Mouse (Mus musculus): ENCODE measurements around the gene Tnip2.

The Tnip2 gene

DNA sequence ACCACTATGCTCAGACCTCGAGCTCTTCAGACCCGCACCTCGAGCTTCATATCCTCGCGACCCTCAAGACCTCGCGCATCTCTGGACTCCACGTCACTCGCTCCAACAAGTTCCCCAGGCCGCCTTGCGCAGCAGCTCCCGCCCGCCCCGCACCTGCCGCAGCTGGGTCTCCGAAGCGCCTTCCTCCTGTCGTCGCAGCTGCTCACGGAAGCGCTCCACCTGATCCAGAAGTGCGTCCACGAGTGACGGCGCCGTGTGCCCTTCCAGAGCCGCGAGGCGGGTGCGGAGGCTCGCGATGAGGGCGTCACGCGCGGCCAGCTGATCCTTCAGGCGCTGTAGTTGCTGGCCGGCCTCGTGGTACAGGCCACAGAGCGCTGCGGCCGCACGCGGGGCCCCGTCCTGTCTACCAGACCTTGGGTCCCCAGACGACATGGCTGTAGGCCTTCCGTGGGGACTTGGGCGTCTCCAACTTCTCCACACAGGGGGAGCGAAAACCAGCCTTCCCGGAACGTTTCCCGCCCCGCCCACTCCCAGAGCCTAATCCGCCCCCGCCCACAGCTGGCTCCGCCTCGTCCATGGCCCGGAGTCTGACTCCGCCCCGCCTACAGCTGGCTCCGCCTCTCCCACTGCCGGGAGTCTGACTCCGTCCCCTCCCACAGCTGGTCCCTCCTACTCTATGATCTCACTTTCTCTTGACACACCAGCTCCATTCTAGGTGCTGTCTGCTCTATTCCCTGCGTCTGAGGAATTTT is at the start of gene Tnip2:
Gene Tnip2, minus strand, starts transcription at position 526 of the 752 bp plus-strand sequence.
- peak; percentile 98 for DNase-seq (ENCODE audit: low read depth, low spot score)

DNA sequence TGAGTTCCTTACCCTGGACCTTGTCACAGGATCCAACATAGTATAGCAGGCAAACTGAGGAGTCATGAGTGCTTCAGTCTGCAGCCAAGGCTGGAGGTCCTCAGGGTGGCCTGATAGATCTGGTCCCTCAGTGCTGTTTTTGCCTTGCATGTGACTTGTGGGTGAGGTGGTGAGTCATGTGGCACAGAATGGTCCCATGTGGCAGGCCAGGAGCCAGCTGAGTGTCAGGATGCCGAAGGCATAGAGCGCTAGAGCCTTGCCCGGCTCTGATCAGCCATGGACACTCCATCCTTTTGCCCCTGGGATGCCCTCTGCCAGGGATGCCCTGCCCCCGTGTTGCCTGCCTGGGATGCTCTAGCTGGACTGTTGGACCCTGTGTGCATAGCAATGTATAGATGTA is 38.0 kb upstream of the Tnip2 start:
- no peak for DNase-seq (ENCODE audit: low read depth, low spot score)

- peak; percentile 36 for DNase-seq (ENCODE audit: low read depth, low spot score)
Measured at GRCm38 (mm10) chr5:34550251-34550650, 36.5 kb upstream of the Tnip2 start.

DNA sequence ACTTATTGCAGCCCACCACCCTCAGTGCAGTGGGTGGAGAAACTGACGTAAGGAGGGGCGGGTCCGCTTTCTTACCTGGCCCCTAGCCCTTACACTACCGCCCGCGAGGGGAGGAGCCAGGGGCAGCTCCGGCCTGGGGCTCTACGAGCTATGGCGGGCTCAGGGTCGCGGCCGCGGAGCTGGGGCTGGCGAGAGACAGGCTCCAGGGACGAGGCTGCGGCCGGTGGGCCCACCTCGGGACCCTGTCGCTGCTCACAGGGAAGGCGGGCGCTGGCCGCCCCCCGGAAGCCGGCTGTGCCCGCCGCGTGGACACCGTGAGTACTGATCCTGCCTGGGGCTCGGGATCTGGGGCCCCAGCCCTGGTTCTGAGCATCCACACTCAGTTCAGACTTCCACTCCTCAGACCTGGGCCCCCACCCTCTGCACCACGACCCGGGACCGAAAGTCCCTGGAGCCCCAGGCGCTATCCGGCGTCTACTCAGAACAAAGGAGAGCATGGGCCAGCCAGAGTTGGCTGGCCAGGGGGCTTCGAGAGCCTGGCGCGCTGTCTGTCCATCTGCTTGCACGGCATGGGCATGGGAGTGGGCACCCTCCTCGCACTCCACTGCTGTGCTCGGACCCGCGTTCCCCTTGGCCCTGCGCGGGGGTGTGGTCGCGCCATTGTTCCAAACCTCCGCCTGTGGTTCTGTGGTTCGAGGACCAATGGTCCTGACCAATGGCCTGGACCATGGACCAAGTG is 35.9 kb upstream of the Tnip2 start:
- DNase-seq (ENCODE audit: low read depth, low spot score): peak; percentile 62

DNA sequence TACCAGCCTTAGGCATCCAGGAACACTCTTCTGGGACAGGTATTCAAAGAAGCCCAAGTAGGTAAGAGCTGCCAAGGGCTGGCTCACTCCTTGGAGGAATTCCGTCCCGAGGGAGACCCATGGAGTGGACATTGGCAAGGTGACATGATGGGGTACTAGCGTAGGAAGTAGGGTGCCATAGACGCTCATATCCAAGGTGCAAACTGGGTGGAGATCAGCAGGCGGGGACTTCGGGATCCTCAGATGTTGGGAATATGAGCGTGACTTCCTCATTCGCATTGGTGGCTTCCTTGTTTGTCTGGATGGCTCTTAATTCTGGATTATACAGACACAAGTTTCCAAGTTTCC is 35.3 kb upstream of the Tnip2 start:
- no peak for DNase-seq (ENCODE audit: low read depth, low spot score)

DNA sequence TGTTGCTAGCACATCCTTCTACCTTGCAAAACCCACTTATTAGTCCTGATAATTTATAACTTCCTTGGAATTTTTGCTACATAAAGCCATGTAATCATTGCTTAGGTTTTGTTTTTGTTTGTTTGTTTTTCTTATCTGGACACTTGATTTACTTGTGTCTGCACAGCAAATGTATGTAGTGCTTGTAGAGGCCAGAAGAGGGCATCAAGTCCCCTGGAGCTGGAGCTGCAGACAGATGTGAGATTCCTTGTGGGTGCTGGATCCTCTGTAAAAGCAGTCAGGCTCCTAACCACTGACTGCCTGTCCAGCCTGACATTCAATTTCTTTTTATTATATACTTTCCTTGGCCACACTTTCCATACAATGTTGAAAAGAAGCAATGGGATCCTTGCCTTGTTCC is 33.6 kb upstream of the Tnip2 start:
- peak; percentile 73 for DNase-seq (ENCODE audit: low read depth, low spot score)

DNA sequence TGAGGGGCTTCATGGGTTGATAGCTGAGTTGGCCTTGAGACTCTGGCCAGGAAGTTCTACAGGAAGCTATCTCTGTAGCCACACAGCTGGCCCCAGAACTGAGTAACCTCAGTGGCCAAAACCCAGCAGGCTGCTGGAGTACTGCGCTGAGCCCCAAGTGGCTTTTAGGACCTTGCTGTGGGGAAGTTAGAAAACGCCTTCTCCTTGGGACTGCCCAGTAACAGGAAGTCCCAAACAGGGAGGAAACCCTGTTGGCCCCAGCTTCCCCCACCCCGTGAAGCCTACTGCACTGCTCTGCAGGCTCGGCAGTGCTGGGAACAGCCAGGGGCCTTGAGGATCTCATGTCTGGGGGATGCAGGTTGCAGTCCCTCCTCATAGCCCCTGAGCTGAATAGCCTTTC is 29.3 kb upstream of the Tnip2 start:
- peak; percentile 43 for DNase-seq (ENCODE audit: low read depth, low spot score)

GRCm38 (mm10) chr5:34542166-34542565 is 28.4 kb upstream of the Tnip2 start:
- no peak for DNase-seq (ENCODE audit: low read depth, low spot score)

DNA sequence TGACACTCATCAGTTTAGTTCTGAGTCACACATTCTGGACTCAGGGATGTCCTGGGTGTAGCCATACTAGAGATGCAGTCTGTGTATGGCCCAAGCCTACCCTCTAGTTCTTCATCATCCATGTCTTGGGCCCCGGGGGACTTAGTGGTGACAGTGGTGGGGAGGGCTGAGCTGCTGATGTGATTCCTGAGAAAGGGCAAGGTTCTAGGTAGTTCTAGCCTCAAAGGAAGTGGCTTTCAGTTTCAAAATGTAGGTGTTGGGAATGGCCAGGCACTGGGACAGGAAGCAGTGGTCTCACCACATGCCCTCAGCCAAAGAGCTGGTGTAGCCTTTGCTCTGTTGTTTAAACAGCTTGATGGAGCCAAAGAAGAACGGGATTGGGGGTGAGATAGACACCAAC is 25.3 kb upstream of the Tnip2 start:
- no peak for DNase-seq (ENCODE audit: low read depth, low spot score)

GRCm38 (mm10) chr5:34538527-34538926 is 24.7 kb upstream of the Tnip2 start:
- peak; percentile 82 for DNase-seq (ENCODE audit: low read depth, low spot score)

DNA sequence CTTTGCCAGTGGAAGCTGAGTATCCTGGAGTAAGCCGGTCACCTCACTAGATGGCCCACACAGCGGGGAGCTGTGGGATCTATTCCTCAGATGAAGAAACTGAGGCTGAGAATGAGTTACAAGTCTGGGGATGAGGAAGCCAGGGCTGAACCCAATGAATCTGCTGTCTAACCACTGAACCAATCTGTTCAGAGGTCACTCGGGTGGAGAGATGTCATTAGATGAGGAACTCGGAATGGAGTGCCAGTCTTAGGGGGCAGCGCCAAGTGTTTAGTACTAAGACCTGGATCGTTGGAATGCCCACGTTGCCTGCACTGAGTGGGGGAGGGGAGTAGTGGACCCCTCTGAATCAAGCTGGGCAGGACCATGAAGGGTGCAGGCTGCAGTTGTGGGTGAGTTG is 24.3 kb upstream of the Tnip2 start:
- no peak for DNase-seq (ENCODE audit: low read depth, low spot score)

DNA sequence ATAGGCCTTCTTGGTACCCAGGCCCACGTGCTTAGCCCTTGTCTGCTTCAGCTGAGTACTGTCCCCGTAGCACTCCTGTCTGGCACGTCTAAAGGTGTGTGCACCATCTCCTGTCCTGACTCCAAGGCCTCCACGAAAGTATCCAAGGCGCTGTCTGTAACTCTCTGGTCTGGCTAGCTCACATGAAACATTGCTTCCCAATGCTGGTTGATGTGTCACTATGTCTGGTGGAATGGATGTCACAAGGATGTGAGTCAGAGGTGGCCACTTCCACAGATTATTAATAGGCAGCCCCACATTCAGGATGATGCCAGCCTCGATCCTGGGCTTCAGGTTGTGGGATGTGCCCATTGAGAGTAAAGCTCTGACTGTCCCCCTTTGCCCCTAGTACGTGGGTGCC is 22.0 kb upstream of the Tnip2 start:
- no peak for DNase-seq (ENCODE audit: low read depth, low spot score)

GRCm38 (mm10) chr5:34534776-34535581 is 21.2 kb upstream of the Tnip2 start:
- no peak for DNase-seq (ENCODE audit: low read depth, low spot score)

DNA sequence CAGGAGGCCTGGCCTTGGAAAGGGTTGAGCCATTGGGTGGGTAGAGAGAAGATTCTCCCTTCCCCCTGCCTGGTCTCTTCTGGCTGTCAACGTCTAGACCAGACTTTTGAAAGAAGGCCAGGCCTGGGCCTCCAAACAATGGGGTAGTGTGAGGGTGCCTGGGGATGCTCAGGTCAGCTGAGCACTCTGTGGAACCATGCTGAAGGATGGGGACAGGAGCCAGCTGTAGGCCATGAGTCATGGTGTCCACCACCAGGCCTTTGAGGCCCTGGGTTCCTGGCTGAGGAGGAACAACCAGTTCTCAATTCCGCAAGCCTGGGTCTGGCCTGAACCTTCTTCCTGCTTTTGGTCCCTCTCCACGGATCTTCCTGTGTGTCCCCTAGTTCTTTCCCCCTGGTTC is 20.0 kb upstream of the Tnip2 start:
- DNase-seq (ENCODE audit: low read depth, low spot score): no peak

DNA sequence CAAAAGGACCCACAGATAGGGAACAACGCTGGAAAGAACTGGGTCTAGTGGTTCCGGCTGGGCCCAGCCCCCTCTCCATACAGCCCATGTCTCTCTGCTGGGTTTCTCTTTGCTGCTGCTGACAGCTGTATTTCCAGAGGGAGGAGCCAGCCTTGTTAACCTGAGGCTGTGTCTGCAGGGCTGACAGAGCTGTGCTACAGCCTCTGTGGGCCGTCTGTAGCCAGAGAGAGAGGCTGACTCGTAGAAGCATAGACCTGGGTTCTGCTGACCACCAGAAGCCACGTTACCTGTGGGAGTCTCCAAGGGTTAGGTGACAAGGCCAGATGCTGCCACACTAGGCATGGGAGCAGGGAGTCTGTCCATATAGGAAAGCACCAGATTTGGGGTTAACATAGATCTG is 19.3 kb upstream of the Tnip2 start:
- no peak for DNase-seq (ENCODE audit: low read depth, low spot score)

DNA sequence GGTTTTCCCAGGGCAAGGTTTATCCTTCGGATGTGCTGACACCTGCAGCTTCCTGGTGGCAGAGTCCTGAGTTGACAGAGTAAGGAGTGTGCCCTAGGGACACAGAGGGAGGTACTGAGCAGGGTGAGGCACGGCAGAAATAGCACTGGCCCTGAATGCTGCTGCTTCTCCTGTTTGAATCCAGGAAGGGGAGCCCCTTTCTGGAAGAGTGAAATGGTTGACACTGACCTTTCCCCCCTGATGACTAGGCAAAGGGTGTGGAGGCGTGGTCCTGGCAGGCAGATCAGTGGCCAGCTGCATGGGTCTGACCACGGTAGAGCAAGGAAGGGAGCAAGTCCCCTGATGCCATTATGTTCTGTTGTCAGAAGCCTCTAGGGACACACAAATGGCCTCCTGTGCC is 16.9 kb upstream of the Tnip2 start:
- no peak for DNase-seq (ENCODE audit: low read depth, low spot score)

DNA sequence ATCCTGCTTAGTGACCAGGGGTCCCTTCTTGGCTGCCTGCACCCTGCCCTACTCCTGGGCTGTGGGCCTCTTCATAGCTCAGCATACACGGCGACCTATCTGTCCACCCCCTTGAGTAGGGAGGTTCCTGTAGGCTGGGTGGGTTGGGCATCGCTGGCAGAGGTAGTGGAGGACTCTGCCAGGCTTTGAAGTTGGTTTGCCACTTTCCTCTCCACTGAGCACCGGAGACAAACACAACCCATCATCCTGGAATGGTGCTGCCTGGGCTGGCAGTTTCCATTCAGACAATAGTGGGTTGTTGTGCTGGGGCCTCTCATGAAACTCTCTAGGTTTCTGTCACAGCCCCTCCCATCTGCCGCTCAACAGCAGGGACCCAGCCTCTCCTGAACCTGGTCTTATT is 16.3 kb upstream of the Tnip2 start:
- no peak for DNase-seq (ENCODE audit: low read depth, low spot score)

- no peak for DNase-seq (ENCODE audit: low read depth, low spot score)
Measured at GRCm38 (mm10) chr5:34528724-34529123, 14.9 kb upstream of the Tnip2 start.

DNA sequence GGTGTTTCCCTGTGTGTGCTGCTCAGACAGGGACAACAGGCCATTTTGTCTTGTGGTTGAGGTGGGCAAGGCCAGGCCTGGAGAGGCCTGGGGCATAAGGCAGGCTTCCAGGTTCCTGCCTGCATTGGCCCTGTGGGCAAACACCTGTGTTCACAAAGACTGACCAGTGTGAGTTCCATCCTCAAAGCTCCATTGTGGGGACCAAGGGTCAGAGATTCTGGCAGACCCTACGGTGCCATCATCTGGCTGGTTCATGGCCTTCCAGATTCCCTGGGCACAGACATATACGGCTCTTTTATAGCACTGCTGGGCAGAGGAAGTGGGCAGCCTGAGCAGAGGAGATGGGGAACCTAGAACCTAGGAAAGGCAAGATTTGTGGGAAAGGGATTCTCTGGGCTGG is 13.6 kb upstream of the Tnip2 start:
- no peak for DNase-seq (ENCODE audit: low read depth, low spot score)

DNA sequence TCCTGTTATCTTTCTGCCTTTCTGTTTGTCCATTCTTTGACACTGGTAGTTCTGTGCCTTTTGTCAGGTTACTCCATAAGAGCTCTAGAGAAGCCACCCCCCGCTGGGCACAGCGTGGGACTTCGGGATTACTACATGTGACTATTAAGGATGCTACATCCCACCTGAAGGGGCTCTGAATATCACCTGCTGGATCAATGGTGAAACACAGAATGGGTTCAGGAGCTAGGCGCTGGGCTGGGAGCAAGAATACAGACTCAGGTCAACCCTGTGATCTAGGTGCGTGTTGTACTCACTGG is 12.6 kb upstream of the Tnip2 start:
- DNase-seq (ENCODE audit: low read depth, low spot score): no peak

DNA sequence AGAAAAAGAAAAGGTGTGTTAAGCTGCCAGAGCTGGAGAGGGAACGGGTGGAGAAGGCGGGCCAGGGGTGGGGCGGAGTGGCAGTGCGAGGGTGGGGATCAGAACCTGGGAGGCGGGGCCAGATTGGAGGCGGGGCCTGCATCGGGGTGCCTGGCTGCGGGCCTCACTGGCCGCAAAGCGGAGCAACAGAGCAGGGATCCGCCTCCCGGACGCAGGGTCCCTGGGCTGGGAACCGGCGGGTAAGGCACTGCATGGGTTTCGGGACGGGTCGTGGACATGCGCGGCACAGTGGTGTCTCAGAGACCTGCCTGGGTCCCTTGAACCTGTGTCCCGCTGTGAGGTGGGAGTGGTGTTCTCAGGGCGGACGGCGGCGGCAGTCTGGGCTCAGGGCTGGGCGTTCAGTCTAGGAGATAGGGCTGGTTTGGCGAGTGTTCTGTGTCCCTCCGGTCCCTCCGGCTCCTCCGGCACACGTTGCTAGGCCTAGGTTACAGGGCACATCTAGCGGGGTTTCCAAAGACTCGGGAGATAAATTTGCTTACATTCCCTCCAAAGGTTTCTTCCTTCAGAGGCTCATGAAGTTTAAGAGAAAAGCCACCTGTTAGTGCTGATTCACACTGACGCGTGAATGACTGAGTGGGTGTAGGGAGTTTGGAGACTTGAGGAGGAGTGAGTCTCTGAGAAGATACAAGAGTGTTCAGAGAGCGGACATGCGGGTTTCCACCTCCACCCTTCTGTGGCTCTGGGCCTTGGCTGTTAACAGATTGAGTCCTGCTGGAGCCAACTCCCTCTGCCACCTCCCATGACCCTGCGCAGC is 12.1 kb upstream of the Tnip2 start, which contains the start of gene Sh3bp2:
Gene Sh3bp2, plus strand, starts transcription at position 176 of the 814 bp plus-strand sequence.
- peak; percentile 96 for DNase-seq (ENCODE audit: low read depth, low spot score)

GRCm38 (mm10) chr5:34524511-34524910 is 10.7 kb upstream of the Tnip2 start:
- DNase-seq (ENCODE audit: low read depth, low spot score): no peak

Data from CD4-positive, CD25-positive, alpha-beta regulatory T cell, adult 2 months (primary cell).